ENCODE assay signal across 23 mouse cellular contexts in the genomic region with DNA sequence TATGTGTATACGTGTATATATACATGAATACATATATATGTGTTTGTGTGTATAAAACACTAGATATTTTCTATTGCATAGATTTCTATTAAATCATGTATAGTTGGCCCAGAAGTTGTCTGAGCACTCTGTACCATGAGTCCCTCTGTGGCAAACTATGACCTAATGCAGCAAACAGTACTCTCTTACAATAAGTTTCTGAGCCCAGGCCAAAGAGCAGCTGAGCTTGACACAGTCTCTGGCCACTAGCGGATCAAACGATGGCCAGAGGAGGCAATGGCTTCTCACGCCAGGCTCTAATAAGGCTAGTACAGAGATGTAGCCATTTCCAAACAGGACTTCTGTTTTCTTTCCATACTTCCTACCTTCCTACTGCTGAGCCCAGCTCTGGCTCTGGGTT.
DNase-seq lines count a peak whose midpoint lies in the region; ATAC-seq and TF ChIP-seq lines count a peak whose summit lies in the region.
"Had no signal": no experiment of that assay in that cellular context is flagged by ENCODE, and none has a peak within 500 bp of the region (broad histone marks: within the 10 kb centered on the region; RNA-seq: fewer than 3 reads in every experiment).

No protein-coding gene starts in this region.

- no peak for TF ChIP-seq POLR2A in cortical plate, adult 2 months (IDR thresholded peaks at IDR 0.05; ENCODE audit: extremely low read depth, insufficient read depth, low read length)

- peak overlapping the region; percentile 48 for H3K27ac ChIP-seq in cortical plate, adult 2 months (ENCODE audit: insufficient read depth, low read length)
- H3K27ac ChIP-seq in liver, postnatal 0 days (ENCODE audit: low read depth), result 0 out of 2 replicates have a peak overlapping the region, but pooled peaks have one; percentile 18
- H3K27ac ChIP-seq: embryonic facial prominence, embryonic 13.5 days; forebrain, embryonic 12.5 days; gastrocnemius, adult 2 months; heart, embryonic 10.5 days; hindbrain, embryonic 12.5 days had no signal

- no peak overlapping the region for H3K4me3 ChIP-seq in cortical plate, adult 2 months (ENCODE audit: insufficient read depth, low read length)
- H3K4me3 ChIP-seq in liver, postnatal 0 days (ENCODE audit: low read depth, low read length), result no peak overlapping the region
- H3K4me3 ChIP-seq: embryonic facial prominence, embryonic 13.5 days; forebrain, embryonic 12.5 days; gastrocnemius, adult 2 months; heart, embryonic 10.5 days; hindbrain, embryonic 12.5 days had no signal

- DNase-seq in frontal cortex, postnatal 10 days (ENCODE audit: low spot score in 2 of 2), result no peak
- DNase-seq in layer of hippocampus, adult 9-11 months, result peak; percentile 75
- no peak for DNase-seq in layer of hippocampus, postnatal 14 days (ENCODE audit: low spot score in 2 of 2)
- peak; percentile 20 for DNase-seq in liver, postnatal 0 days
- DNase-seq in spleen, adult 12 weeks (ENCODE audit: low spot score), result no peak
- DNase-seq: adrenal gland, postnatal 10 days; B cell, adult 2 months; cerebellum, adult 11-12 months; cerebellum, adult 9-10 months; cerebellum, postnatal 25 days; gastrocnemius, adult 2 months; gastrocnemius, postnatal 25 days; heart, postnatal 10 days; heart, postnatal 4 days had no signal

- H3K9me3 ChIP-seq in liver, postnatal 0 days (ENCODE audit: low read length), result no peaks in the 10 kb centered on the region
- H3K9me3 ChIP-seq: embryonic facial prominence, embryonic 13.5 days; forebrain, embryonic 12.5 days; G1E; heart, embryonic 10.5 days; hindbrain, embryonic 12.5 days had no signal

- WGBS in liver, postnatal 0 days (ENCODE audit: insufficient replicate concordance), result 62% methylated on average over 4 of the region's 4 CpGs

- no peak for TF ChIP-seq EP300 in liver, postnatal 0 days (IDR thresholded peaks at IDR 0.05; ENCODE audit: low read depth)

- no peak overlapping the region for H3K9ac ChIP-seq in liver, postnatal 0 days (replicated peaks)
- H3K9ac ChIP-seq: embryonic facial prominence, embryonic 13.5 days; forebrain, embryonic 12.5 days; hindbrain, embryonic 12.5 days had no signal

- no peaks in the 10 kb centered on the region for H3K36me3 ChIP-seq in liver, postnatal 0 days (replicated peaks; ENCODE audit: insufficient read depth, low read length)
- H3K36me3 ChIP-seq: embryonic facial prominence, embryonic 13.5 days; forebrain, embryonic 12.5 days; G1E; heart, embryonic 10.5 days; hindbrain, embryonic 12.5 days had no signal

- no peak overlapping the region for H3K4me2 ChIP-seq in liver, postnatal 0 days (ENCODE audit: low read depth, low read length)
- H3K4me2 ChIP-seq: embryonic facial prominence, embryonic 13.5 days; forebrain, embryonic 12.5 days; hindbrain, embryonic 12.5 days had no signal

- peak; percentile 6; the same call in 1 of the 2 replicates for ATAC-seq in frontal cortex, adult (ENCODE audit: low TSS enrichment)
- ATAC-seq in liver, postnatal 0 days, result peak; percentile 64
- ATAC-seq: CD4-positive, CD25-positive, alpha-beta regulatory T cell, adult 4 months; forebrain, embryonic 16.5 days had no signal

- no peaks in the 10 kb centered on the region for H3K27me3 ChIP-seq in liver, postnatal 0 days (ENCODE audit: insufficient read depth, low read length)
- H3K27me3 ChIP-seq: embryonic facial prominence, embryonic 13.5 days; forebrain, embryonic 12.5 days; hindbrain, embryonic 12.5 days had no signal

- no peak for TF ChIP-seq CTCF in cortical plate, adult 2 months (IDR thresholded peaks at IDR 0.05; ENCODE audit: extremely low read depth, insufficient read depth, low read length)
- TF ChIP-seq CTCF in liver, postnatal 0 days (IDR thresholded peaks at IDR 0.05; ENCODE audit: low read depth), result no peak

- H3K4me1 ChIP-seq in cortical plate, adult 2 months (ENCODE audit: control insufficient read depth, insufficient read depth, low read length), result peaks cover 11% of the 10 kb centered on the region
- H3K4me1 ChIP-seq in liver, postnatal 0 days (ENCODE audit: insufficient read depth), result no peaks in the 10 kb centered on the region

Comparison
In these comparisons a context has a peak if more than half of its experiments do, and no peak if none do; other contexts are left out.
1. DNase-seq: peak in layer of hippocampus, adult 9-11 months (single experiment) and liver, postnatal 0 days (single experiment); none in frontal cortex, postnatal 10 days (0 of 2), layer of hippocampus, postnatal 14 days (0 of 2) and spleen, adult 12 weeks (single experiment).